Mouse (Mus musculus): Measurements from ENCODE around the gene Otulin.

The Otulin gene

DNA sequence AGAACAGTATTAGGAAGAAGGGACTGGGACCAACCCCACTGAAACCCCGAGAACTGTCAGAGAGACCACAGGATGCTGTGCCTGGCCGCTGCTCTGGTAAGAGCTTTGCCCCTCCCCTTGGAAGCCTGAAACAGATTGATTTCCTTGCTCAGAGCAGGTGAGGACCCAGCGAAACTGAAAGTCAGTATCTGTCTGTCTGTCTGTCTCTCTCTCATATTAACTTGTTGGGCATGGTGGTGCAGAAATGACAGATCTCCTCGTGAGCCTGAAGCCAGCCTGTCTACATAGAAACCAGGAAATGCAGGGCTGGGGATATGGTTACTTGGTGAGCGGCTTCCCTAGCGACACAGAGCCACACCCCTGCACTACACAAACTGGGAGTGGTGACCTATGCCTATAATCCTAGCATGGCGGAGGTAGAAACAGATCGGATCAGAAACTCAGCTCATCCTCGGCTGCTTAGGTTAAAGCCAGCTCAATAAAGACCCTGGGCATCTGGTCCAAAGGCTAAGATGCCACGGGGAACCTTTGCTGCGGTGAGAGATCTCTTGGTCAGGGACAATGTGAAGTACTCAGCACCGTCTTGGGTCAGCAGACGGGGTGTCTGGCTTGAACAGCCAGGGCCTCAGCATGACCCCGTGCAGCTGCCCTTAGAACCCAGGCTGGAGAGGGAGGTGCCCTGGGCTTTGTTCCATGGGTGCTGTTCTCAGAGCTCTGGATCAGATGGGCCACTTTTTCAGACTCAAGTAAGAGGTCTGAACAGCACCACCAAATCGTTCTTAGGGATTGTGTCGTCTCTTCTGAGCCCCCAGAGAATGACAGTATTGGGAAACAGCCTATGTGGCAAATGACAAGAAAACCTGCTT is 52.3 kb downstream of the Otulin start:
- DNase-seq, result no peak

DNA sequence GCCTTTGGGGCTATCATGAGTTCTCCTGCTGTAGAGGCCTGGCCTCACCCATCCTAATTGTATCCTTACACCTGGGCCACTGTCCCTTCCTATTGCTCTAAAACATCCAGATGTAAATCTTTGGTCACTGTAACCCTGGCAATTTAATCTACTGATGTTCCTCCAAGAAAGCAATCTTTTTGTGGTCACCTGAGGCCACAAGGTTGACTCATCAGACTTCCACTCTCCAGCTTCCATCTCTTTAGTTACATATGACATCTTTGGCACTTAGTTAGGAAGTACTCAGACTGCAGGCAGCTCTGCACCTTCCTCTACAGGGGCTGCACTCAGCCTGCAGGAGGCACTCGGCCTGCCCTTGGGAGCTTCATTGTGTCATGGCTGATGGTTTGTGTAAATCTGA is 53.6 kb downstream of the Otulin start:
- DNase-seq, result no peak

DNA sequence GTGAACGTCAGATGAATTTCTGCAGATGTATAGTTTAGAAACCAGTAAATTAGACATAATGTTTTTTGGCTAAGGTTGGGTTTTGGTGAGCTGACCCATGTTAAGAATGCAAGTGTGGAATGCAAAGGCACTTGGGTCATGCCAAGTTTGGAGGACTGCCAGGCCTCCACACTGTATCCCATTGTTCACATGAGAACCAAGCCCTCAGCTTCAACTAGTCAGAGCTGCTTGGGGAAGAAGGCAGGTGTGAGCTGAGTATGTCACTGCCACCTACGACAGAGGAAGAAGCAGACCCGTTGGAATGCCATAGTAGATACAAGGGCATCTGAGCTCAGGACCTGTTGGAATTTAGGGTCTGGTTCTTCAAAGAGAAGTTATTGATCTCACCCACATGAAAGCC is 54.6 kb downstream of the Otulin start:
- DNase-seq, result no peak

DNA sequence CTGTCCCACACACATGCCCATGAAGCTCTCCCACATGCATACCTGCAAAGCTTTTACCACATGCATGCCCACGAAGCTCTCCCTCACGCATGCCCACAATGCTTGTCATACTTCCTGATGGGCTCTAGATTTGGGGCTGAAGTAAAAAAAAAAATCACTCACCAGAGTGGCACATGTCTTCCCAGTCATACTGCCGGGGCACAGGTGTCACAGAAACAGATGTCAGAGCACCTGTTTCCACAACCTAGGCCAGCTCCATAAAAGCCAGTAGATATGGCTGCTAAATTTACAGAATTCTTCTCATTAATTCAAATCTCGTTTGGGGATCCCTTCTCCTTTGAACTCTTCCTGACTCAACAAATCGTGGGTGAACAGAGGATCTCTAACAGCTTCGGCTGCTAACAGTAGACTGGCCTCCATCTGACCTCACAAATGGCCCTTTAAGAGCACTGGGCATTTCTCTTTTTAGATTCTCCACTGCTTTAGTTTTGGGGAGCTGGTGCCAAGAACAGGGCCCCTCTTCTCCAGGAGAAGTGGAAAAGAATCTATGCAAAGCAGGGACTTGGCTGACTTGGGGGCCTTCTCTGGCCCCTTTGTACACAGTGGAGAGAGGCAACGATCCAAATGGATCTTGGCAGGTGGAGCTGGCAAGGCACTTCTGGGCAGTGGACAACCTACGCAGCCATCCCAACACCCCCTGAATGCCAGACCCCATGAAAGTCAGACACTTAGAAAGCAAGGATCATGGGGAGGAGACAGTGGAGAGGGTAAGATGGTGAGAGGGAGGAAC is 55.3 kb downstream of the Otulin start:
- DNase-seq, result no peak

DNA sequence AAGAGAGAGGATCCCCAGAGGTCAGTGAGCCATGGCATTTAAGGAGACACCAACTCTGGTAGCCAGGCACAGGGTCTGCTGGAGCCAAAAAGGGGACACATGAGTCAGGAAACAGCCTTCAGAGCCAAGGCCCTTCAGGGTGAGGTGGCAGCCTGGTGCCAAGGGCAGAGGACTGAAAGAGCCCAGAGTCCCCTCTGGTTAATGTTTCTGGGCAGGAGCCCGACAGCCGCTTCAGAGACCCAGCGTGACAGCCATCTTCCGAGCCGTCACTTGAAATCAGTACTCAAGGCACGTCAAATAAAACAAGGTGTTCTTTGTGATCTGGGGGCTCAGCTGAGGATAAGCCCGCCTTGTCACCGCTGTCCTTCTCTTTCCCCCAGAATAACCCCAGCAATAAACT is 59.3 kb downstream of the Otulin start:
- DNase-seq, result no peak

DNA sequence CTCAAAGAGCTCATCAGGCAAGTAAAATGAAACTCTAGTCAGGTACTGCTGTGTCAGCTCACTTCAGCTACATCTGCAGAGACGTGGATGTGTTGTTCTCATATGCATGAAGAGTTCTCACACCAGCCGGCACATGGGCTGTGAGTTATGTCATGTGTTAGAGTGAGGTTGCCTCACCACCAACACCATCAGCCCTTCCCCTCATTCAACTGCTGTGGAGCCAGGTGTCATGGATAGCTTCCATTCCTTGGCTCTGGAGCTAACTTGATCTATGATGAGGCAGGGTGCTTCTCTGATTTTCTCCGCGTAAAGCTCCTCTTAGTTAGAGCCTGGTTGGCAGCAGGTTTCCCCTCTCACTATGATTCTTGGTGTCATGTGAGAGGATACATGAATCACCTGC is 60.1 kb downstream of the Otulin start:
- DNase-seq, result no peak

DNA sequence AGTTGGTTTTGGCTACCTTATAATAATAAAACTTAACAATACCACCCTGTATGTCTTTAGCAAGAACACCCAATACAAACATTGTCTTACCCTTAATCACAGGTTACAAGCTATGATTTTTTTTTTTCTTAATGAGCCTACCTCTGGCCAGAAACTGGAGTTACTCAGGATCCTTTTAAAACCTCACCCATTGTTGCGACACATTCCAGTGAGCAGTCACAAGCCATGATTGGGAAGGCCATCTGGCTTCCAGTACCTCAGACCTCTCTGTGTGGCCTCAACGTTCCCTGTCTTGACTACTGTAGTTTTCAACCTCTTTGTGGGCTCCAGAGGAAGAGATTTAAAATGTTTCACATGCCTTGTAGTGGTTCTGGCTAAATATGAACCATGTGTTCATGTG is 60.6 kb downstream of the Otulin start:
- DNase-seq, result no peak

DNA sequence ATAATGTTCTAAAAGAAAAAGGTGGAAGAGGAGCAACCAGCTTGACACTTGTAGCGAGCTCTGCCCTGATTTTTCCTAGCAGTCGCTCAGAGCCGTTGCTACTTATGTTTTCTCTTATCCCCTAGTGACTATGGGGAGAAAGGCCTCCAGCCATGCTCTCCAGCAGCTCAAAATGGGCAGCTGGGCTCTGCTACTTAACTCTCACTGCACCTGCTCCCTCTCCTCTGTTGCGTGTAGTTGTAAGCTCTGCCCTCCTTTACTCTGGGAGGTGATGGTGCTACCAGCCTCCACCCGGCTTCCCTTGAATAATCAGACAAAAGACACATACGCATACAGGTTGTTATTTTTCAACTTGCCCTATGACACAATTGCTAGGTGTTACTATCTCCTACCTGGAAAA is 62.1 kb downstream of the Otulin start:
- no peak for DNase-seq

DNA sequence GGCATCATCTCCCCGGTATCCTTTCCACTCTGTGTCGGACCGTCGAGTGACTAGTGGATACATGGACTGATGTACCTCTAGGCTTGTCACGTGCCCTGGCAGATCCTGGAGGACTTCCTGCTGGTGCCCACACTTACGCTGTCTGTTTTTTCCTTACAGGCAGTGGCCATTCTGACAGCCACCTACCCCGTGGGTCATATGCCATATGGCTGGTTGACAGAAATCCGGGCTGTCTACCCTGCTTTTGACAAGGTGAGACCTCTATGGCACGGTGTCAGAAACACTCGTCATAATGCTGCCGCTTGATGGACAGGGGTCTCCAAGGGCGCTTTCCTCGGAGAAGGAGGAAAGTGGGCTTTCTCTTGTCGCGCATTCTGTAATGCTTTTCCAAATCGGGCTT is 63.1 kb downstream of the Otulin start:
- no peak for DNase-seq

DNA sequence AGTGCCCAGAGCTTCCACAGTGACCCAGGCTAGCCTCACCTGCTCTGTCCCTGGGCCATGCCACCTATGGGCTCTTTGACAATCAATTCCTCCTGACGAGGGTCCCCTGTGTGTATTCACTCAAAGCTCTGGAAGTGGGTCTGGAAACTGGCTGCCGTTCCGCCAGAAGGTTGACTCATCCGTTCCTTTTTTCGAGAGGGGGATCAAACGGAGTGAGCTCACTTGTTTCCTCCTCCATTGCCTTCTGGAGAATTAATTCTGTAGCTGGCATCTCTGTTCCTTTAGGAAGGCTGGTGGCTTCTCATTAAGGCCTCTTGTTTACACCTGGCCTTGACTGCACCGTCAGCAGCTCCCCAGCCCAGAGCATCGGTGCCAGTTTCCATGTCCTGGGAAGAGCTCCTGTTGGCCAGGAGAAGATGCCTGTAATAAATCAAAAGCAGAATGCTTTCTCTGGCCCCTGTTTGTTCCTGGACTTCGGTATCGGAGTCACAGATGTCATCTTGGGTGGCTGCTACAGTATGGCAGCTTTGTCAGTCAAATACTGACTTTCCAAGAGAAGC is 64.8 kb downstream of the Otulin start:
- DNase-seq, result no peak

DNA sequence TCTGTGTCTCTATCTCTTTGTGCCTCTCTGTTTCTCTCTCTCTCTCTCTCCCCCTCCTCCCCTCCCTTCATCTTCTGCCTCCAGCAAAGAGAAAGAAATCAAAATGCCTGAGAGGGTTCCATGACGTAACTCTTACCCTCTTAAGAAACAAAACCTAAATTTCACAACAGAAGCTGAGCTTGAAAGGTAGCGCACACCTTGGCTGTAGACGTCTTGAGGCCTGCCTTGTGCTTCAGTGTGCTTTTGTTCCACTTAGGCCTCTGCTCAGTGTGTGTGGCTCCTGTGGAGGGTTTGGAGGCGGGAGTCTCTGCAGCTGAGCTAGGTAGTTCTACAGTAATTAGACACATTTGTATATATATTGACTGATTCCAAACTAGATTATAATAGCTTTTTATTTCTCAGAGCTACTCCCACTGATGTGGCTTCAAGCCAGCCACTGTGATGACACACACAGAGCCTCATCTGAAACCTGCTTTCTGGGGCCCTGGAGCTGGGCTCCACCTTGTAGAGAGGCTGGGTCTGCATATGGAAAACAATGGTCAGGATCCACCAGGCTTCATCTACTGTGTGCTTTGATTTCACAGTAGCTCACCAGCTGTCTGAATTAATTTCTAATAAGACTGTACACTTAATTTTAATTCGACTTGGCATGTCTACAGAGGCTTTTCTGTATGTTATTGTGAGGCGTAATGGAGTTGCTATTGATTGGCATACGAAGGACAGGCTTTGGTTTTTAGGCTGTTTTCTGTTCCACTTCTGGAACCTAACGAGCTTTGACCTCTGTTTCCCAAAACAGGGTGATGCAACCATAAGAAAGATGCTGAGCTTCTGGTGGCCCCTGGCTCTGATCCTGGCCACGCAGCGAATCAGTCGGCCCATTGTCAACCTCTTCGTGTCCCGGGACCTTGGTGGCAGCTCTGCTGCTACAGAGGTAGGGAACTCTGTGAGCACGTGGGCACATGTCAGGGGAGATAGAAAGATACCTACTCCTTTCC is 66.1 kb downstream of the Otulin start:
- DNase-seq, result no peak

DNA sequence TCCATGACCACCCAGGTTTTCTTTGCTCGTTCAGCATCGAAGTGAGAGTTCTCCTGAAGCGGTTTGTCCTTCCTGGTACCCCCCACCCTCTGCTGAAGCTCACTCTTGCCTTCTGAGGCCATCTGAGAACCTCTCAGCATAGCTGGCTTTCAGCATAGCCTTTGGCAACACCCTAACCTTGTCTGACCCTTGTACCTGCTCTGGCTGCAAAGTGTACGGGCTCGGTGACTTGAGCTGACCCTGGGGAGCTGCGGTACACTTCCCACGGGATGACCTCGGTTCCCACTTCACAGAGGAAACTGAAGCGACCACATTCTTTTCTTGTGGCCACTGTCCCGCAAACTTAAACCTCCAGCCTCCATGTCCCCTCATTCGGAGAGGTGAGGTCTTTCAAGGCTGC is 70.2 kb downstream of the Otulin start:
- DNase-seq, result no peak

DNA sequence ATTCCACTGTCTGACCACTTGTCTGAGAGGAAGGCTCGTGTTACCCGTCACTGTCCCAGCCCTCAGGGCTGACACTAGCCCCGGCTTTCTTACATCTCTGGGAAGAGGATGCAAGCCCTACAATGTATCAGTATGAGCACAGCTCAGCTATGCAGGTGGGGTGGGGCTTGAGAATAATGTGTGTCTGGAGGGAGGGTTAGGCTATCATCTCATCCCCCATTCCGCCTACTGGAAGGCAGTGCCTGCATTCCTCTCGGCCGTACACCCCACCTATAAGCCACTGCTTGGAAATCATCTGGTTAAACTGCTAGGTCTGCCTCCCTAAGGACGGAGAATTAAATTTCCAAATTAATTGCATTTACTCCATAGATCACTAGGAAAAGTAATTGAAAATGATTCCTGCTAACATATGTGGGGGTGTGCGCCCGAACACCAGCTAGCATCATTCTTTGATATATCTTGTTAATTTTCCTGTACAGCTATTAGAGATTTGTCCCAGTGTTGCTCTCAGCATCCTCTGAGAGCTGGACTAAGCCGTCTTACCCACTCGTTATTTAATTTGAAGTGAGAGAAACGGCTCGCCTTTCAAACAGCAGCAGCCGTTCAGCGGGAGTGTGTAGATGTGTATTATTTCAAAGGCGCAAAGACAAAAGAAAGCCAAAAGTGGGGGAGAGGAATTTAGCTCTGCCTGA is 71.9 kb downstream of the Otulin start:
- DNase-seq, result no peak

DNA sequence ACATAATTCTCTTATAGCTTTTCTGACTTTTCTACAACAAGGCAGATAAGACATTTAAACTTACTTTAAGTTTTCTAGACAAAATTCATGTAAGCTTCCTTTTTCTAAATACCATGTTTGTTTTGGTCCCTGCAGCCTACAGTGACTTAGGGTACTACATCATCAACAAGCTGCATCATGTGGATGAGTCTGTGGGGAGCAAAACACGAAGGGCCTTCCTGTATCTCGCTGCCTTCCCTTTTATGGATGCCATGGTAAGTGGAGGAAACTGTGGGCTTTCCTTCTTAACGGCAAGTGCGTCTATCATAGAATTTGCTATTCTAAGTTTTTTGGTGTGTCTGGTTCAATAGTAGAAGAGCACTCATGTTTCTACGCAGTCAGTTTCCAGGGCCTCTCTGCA is 76.9 kb downstream of the Otulin start:
- no peak for DNase-seq

DNA sequence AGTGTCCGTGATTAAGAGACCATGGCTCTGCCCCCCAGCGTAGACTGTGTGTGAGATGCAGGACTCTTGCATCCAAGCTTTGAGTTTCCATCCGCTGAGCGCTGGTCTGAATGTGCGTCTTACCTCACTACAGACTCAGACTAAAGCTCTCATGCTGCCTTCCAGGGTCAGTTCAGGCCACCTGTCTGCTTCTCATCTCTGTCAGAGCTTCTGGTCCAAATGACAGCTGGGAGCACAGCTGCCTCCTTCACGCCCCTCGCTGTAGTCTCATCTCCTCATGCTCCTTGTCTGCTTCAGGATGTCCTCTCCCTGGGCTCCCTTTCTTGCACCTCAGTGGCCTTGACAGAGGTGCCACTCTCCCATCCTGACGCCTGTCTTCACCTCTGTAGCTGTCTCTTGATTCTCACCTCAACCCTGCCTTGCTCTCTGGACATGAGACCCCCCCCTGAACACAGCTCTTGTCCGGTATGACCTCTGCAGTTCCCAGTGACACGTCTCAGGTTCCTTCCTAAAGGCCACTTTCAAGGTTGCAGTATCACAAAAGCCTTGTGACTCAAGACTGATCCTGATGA is 78.3 kb downstream of the Otulin start:
- no peak for DNase-seq

DNA sequence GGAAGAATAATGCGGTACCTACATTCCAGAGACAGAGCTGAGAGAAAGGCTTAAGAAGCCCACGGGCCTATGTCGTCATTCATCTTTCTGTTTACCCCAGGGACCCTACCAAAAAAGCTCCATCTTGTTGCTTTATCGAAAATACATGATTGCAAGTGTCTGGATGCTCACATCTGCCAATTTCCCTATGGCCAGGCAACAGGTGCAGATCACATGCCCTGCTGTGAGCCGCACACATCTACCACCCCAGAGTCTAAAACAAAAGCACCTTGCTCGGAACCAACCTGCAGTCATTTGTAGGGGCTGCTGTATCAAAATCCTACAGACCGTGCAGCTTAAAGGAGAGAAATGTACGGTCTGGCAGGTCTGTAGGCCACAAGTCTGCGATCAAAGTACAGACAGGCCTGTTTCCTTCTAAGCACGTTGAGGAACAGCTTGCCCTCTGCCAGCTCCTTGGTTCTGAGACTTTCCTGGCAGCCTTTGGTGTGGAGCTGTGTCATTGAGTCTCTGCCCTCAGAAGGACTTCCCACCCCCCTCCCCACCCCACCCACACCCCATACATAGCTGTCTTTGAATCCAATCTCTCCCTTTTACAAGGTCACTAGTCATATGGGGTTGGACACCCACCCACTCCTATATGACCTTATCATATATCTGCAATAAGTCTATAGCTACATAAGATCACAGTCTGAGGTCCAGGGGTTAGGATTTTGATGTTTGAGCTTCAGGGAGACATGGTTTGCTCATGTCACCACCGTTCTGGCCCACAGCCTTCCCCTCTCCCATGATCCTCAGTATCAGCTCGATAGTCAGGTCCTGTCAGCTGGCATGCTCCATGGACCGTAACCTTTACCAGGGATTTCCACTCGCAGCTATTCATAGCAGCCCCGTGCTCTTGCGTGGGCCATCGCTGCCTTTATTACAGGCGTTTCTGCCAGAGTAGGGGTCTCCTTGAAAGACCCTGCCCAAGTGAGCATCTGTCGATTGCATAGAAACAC is 79.1 kb downstream of the Otulin start:
- DNase-seq, result no peak

DNA sequence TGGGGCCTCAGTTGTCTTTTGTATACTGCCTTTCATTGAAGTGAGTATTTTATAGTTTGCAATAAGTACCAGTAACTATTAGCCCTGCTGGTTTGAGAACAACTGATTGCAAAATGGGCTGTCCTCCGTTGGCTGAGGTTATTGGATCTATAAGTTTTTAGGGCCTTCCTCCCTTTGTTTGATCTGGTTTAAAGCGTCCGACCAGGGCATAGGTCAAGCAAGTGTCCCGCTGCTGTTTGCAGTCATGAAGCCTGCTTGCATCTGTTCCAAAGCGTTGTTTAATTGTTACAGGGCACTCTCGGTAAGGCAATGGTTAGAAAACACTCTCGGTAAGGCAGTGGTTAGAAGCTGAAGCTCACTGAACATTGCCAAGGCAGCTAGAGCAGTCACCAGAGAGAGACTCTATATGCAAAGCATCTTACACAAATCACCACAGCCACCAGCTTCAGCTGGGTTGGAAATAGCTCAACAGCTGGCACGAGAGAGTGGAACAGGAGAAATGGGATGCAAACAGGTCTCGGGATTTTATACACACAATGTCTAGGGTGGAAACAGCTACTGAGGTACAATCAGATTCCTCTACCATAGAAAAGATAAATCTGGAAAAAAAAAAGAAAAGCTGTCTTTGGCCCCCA is 80.0 kb downstream of the Otulin start:
- DNase-seq, result no peak

DNA sequence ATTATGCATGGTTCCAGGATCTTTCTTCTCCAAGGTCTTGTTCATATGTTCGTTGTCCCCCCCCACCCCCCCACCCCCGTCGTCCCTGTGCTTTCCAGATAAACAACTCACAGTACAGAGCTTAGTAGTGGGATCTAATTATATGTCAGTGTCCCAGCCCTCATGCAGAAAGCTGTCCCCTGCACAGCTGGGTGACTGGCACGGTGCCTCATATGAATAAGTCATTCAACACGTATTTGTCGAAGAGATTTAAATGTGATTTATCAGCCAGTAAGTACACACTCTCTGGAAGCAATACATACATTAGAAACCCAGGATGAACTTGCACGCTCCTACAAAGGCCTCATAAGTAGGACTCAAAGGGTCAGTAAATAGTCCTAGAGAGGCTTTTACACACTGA is 80.6 kb downstream of the Otulin start:
- no peak for DNase-seq

DNA sequence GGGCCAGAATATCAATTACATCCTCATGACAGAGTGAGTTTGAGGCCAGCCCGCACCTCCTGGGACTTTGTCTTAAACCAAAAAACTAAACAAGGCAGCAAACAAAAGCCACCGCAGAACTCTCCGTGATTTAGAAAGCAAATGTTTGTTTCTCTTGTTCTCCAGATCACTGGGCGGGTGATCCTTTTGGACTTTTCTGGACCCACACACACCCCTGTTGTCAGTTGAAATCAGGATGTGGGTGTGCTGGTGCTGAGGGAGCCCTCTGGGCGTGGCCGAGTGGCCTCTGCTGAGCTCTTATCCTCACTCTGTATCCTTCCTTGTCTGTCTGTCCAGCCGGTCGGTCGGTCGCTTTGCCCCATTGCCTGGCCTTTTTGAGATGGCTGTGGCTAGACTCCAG is 81.4 kb downstream of the Otulin start:
- no peak for DNase-seq

DNA sequence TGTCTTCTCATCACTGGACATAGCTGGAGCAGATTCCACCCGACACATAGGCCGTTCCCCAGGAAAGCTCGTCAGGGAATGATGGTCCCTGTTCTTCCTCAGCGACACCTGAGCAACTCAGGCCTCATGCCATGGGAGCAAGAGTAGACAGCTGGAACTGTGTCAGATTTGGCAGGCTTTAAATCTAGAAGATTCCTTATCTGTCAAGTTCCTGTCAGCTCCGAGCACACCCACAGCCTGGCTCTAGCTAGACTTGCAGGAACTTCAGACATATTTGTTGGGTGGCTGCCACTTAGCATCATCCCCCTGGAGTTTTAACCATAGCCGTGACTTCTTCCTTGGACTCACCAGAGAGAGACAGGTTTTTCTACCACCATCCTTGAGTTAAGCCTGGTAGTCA is 82.4 kb downstream of the Otulin start:
- no peak for DNase-seq
